Mouse (Mus musculus) spleen, adult 2 months (tissue): ENCODE data around the gene Vps54.

ENCODE experiments used
- CTCF ChIP-seq: fragments of 200-500 bp; IDR thresholded peaks from 2 replicates; pipeline ENCODE4 v1.5.1; 2011; ENCODE audit warnings: mild to moderate bottlenecking, inconsistent platforms; ENCODE audit not compliant: insufficient read depth, insufficient read length, insufficient replicate concordance; ENCODE audit errors: extremely low read depth
- POLR2A ChIP-seq: fragments of 200-500 bp; IDR thresholded peaks from 2 replicates; pipeline ENCODE4 v1.6.1; 2011; ENCODE audit warnings: low read depth, low read length, inconsistent platforms

DNA sequence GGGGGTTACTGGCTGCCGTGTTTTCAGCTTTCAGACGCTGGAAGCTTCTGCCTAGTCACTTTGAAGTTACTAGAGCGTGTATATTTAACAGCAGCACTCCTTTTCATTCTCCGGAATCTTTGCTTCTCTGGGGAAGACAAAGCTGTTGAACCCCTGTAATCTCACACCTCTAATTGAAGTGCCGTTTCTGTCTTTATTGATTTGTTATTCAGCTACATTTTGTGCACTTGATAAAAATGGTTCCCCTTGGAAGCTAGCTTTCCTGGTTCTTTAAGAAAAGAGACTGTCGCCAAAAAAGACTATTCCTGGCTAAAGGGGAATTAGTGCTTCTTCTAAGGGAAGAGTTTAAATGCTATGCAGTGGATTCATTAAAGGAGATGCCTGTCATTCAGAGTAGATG, 70.4 kb downstream of the Vps54 start:
- TF ChIP-seq POLR2A (no peak), CTCF (no peak)
